Mouse (Mus musculus) embryonic facial prominence, embryonic 15.5 days (tissue): ENCODE data around the gene Aspdh. TPM values are rescaled to one million over a fixed set of nuclear protein-coding genes. Genes with fewer than 3 reads are reported as not detected.

Source experiments
- ATAC-seq: fragments of 200-750 bp; cut with Nextera tagmentation; 2 replicates; pipeline ENCODE4 v1.8.0; 2017; ENCODE audit warnings: low read depth, moderate TSS enrichment; ENCODE audit not compliant: insufficient number of reproducible peaks, low FRiP score, low TSS enrichment
- H3K27ac ChIP-seq: fragments of 300-500 bp; sonication (generic); replicated peaks from 2 replicates; pipeline ENCODE4 v1.5.1; 2015; ENCODE audit warnings: mild to moderate bottlenecking, inconsistent platforms
- H3K27me3 ChIP-seq: fragments of 300-500 bp; sonication (generic); 2 replicates; pipeline ENCODE4 v1.6.1; 2015; ENCODE audit warnings: inconsistent platforms
- H3K36me3 ChIP-seq: fragments of 300-500 bp; sonication (generic); 2 replicates; pipeline ENCODE4 v1.6.1; 2015; ENCODE audit warnings: mild to moderate bottlenecking, inconsistent platforms
- H3K4me1 ChIP-seq: fragments of 300-500 bp; sonication (generic); 2 replicates; pipeline ENCODE4 v1.6.1; 2015; ENCODE audit warnings: inconsistent platforms
- H3K4me2 ChIP-seq: fragments of 300-500 bp; sonication (generic); replicated peaks from 2 replicates; pipeline ENCODE4 v1.6.1; 2015; ENCODE audit warnings: mild to moderate bottlenecking, inconsistent platforms
- H3K4me3 ChIP-seq: fragments of 300-500 bp; sonication (generic); replicated peaks from 2 replicates; pipeline ENCODE4 v1.5.1; 2015; ENCODE audit warnings: mild to moderate bottlenecking, inconsistent platforms
- H3K9ac ChIP-seq: fragments of 300-500 bp; sonication (generic); 2 replicates; pipeline ENCODE4 v1.6.1; 2015; ENCODE audit warnings: inconsistent platforms
- H3K9me3 ChIP-seq: fragments of 300-500 bp; sonication (generic); replicated peaks from 2 replicates; pipeline ENCODE4 v1.6.1; 2016; ENCODE audit warnings: inconsistent platforms
- WGBS: fragments of 180-500 bp; shearing (Covaris S2); methylation state at CpG from one replicate; pipeline ENCODE4 v1.1.7; 2015; 5-methylcytosine and 5-hydroxymethylcytosine counted together
- polyA plus RNA-seq: library from polyadenylated mRNA; unstranded; fragments of >200 nt; fragmentation: Nextera tagmentation; extraction: Ambion mirVana; gene quantifications from 2 replicates; pipeline ENCODE4 v1.2.1, GENCODE M21; 2015

Aspdh gene
- polyA plus RNA-seq, 1 experiment from 2014 or later = 0.20 TPM

DNA sequence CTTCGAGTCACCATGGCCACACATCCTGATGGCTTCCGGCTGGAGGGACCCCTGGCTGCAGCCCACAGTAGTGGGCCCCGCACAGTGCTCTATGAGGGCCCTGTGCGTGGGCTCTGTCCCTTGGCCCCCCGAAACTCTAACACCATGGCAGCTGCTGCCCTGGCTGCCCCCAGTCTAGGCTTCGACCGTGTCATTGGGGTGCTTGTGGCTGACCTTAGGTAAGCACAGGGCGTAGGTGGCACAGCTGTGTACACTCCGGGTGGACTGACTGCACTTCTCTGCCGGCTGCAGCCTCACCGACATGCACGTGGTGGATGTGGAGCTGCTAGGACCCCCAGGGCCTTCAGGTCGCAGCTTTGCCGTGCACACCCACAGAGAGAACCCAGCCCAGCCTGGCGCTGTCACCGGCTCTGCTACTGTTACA is 1.7 kb downstream of the Aspdh start:
- Histone ChIP-seq H3K9ac (no peak overlapping the region), H3K4me1 (peaks cover 28% of the 10 kb centered on the region), H3K27ac (no peak overlapping the region), H3K27me3 (peaks cover 27% of the 10 kb centered on the region), H3K4me3 (peak overlapping the region; percentile 86; the same call in 1 of the 2 replicates), H3K9me3 (no peaks in the 10 kb centered on the region), H3K36me3 (peaks cover 4% of the 10 kb centered on the region; the same call in 1 of the 2 replicates), H3K4me2 (peak overlapping the region; percentile 61)
- 84% methylated on average over 16 of the region's 16 CpGs for WGBS
- ATAC-seq = no peak

DNA sequence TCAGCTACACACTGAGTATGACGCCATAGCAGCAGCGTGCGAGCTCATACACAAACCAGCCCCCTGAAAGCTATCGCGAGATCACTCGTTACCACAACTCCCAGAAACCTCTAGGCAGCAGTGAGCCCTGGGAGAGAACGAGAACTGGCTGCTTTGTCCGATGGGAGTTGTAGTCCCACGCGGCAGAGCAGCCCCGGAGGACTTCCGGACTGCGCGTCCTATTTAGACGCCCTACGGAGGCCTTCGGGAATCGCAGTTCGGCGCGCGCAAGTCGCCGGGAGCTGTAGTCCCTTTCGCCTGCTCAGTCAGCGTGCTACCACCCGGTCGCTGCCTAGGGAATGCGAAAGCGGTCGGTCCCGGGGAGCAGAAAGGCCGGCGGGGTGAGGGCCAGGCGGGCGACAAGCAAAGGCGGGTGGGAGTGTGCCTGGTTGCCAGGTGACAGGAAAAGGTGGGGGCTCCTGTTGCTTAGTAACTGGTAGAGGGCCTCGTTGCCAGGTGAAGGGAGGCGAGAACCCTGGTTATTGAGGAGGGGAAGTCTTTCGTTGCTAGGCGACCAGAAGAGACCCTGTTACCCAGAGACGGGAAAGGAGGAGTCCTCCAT is 2.7 kb downstream of the Aspdh start, which contains the start of gene Josd2:
TSS of gene Josd2 (plus strand) at position 170 of the 601 bp plus-strand sequence.
- H3K4me2 ChIP-seq = peak within 1 kb of the TSS; percentile 61
- under 1% methylated on average over 42 of the region's 42 CpGs for WGBS
- H3K27me3 ChIP-seq = peaks cover 17% of the 10 kb centered on the region
- peaks cover 4% of the 10 kb centered on the region; the same call in 1 of the 2 replicates for H3K36me3 ChIP-seq
- ATAC-seq = peak; percentile 92
- H3K4me3 ChIP-seq = peak within 1 kb of the TSS; percentile 86
- H3K9me3 ChIP-seq = no peaks in the 10 kb centered on the region
- peak within 1 kb of the TSS; percentile 82 for H3K9ac ChIP-seq
- H3K27ac ChIP-seq = peak within 1 kb of the TSS; percentile 85
- peaks cover 31% of the 10 kb centered on the region for H3K4me1 ChIP-seq

DNA sequence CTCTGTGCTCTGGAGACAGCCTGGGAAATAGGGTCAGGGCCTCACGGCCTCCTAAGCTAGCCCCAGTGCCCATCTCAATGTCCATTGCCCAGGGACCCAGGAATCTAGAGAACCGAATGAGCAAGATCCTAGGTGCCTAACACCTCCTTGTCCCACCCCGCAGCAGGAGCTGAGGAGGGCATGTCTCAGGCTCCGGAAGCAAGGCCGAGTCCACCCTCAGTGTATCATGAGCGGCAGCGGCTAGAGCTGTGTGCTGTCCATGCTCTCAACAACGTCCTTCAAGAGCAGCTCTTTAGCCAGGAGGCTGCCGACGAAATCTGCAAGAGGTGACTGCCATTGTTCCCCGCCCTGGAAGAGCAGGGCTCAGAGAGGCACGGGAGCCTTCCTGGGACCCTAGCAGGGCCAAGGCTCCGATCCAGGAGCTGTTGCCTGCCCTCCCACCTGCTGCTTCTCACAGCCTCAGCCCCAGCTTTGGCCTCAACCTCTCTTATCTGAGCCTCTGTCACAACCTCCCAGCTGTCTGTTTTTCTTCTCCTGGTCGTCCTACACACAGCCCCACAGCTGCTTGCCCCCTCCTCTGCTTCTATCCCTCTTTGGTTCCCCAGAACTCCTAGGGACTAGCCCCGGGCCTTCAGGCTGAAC is 3.6 kb downstream of the Aspdh start:
- H3K36me3 ChIP-seq = peaks cover 4% of the 10 kb centered on the region; the same call in 1 of the 2 replicates
- H3K4me2 ChIP-seq = peak overlapping the region; percentile 61
- no peak for ATAC-seq
- peak overlapping the region; percentile 82 for H3K9ac ChIP-seq
- H3K4me3 ChIP-seq = peak overlapping the region; percentile 86
- H3K27ac ChIP-seq = no peak overlapping the region
- H3K27me3 ChIP-seq = peaks cover 12% of the 10 kb centered on the region
- H3K9me3 ChIP-seq = no peaks in the 10 kb centered on the region
- 63% methylated on average over 15 of the region's 15 CpGs for WGBS
- H3K4me1 ChIP-seq = peaks cover 36% of the 10 kb centered on the region

DNA sequence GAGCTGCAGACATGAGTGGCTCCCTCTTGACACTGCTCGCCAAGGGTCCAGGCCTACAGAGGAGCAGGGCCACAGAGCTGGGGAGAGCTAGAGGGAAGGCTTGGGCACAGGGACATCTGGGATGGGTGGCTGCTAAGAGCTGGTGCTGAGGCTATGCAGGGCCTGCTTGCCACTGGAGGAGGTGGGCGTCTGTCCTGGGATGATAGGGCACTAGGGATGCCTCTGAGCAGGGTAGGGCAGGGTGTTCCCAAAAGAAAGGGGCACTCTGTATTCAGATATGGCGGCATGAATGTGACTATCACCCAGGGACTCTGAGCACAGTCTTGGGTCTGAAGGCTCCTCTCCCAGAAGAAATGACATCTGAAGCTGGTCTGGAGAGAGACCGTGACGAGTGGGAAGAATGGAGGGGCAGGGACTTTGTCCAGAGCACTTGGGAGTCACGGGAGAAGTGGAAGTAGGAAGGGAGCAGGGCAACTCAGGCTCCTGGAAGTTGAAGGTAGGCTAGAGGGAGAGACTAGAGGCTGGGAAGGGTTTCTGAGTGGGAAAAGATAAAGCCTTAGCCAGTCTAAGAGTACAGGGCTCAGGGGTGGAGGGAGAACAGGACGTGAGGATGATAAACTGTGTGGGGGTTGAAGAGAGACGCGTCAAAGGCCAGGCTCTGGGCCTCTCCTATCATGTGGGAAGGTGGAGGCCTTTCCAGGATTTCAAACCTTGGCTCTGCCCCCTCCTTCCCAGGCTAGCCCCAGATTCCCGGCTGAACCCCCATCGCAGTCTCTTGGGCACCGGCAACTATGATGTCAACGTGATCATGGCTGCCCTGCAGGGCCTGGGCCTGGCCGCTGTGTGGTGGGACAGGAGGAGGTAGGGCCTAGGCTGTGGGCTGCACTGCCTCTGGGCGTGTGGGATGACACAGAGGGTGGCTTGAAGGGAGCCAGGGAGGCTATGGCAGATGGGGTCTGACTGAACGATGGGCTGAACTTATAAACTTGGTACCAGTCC is 4.8 kb downstream of the Aspdh start:
- H3K36me3 ChIP-seq = peaks cover 4% of the 10 kb centered on the region; the same call in 1 of the 2 replicates
- H3K9ac ChIP-seq = no peak overlapping the region
- no peak overlapping the region for H3K4me3 ChIP-seq
- 89% methylated on average over 16 of the region's 16 CpGs for WGBS
- peaks cover 43% of the 10 kb centered on the region for H3K4me1 ChIP-seq
- H3K27me3 ChIP-seq = peaks cover 11% of the 10 kb centered on the region
- H3K9me3 ChIP-seq = no peaks in the 10 kb centered on the region
- no peak for ATAC-seq
- H3K4me2 ChIP-seq = no peak overlapping the region
- no peak overlapping the region for H3K27ac ChIP-seq

DNA sequence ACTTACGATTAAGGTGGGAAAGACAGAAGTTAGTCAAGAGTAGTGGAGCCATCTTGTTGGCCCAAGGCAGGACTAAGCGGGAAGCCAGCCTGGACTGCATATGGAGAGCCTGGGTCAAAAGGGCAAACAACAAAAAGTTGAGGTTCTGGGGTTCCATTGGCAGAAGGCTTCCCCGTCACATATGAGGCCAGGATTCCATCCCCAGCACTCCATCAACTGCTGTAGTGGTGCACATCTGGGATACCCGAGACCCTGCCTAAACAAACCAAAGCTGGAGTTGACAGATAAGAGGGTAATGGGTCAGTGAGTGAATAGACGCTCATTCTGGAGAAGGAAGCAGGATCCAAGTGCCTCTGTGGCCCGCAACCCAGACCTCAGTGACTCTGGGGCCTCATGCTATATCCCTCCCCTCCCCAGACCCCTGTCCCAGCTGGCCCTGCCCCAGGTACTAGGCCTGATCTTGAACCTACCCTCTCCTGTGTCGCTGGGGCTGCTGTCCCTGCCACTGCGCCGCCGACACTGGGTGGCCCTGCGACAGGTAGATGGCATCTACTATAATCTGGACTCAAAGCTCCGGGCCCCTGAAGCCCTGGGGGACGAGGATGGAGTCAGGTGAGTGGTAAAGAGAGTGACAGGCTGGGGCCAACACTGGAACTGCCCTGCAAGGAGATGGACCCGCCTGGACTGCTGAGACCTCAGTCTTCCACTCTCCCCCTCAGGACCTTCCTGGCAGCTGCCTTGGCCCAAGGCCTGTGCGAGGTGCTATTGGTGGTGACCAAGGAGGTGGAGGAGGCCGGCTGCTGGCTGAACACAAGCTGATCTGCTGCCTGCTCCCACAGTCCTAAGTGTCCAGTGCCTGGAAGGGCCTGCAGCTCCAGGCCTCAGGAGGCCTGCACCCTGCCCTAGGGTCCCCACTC is 5.8 kb downstream of the Aspdh start:
- Histone ChIP-seq H3K9me3 (no peaks in the 10 kb centered on the region), H3K36me3 (peaks cover 4% of the 10 kb centered on the region; the same call in 1 of the 2 replicates), H3K4me3 (no peak overlapping the region), H3K4me2 (no peak overlapping the region), H3K27ac (peak overlapping the region; percentile 8; the same call in 1 of the 2 replicates), H3K9ac (no peak overlapping the region), H3K27me3 (peaks cover 19% of the 10 kb centered on the region), H3K4me1 (peaks cover 47% of the 10 kb centered on the region)
- 80% methylated on average over 16 of the region's 16 CpGs for WGBS
- no peak for ATAC-seq

DNA sequence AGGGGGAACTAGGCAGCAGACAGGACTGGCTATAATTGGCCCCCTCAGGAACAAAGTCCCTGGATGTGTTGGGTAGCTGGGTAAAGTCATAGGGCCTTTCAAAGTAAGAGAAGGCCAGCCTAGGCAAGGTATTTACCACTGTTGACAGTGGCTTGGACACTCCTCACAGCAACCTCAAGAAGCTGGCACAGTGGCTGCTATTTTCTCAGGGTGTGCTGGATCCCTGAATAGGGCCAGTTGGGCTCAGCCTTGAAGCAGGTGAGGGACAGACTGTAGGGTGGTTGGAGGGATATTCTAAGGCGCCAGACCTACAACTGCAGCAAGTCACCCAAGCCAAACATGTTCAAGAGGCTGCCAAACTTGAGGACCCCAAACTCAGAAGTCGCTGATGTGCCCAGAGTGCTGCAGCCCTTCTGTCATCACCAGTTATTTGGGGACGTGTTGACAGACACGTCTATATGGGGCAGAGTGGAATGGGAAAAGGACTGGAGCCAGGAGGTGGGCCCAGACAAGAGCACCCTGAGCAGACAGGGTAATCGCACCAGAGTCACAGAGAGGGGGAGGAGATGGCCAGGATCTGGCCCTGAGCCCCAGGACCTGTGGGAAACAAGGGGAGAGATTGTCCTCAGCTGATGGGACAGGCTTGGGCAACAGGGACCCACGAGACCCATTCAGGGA is 6.8 kb downstream of the Aspdh start:
- peaks cover 4% of the 10 kb centered on the region; the same call in 1 of the 2 replicates for H3K36me3 ChIP-seq
- 29% methylated on average over 6 of the region's 6 CpGs for WGBS
- peak overlapping the region; percentile 51; the same call in 1 of the 2 replicates for H3K27ac ChIP-seq
- no peak overlapping the region for H3K4me2 ChIP-seq
- no peak overlapping the region for H3K4me3 ChIP-seq
- peak; percentile 12; the same call in 1 of the 2 replicates for ATAC-seq
- peaks cover 45% of the 10 kb centered on the region for H3K4me1 ChIP-seq
- no peaks in the 10 kb centered on the region for H3K9me3 ChIP-seq
- H3K27me3 ChIP-seq = peaks cover 24% of the 10 kb centered on the region
- H3K9ac ChIP-seq = no peak overlapping the region

DNA sequence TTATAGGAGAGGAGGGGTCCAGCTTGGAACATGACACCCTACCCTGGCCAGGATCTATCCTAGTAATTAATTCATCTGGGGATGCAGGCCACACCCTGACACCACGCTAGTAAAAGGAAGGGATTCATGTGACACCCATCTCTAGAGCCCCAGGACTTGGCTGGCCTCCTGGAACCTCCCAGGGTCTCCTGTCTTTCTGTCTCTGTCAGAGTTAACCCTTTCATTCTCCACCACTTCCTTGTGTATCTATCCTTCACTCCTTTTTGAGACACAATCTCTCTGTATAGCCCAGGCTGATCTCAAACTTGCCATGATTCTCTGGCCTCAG is 7.3 kb downstream of the Aspdh start:
- Histone ChIP-seq H3K4me3 (no peak overlapping the region), H3K27ac (peak overlapping the region; percentile 51; the same call in 1 of the 2 replicates), H3K4me2 (no peak overlapping the region), H3K4me1 (peaks cover 41% of the 10 kb centered on the region), H3K9me3 (no peaks in the 10 kb centered on the region), H3K9ac (no peak overlapping the region), H3K36me3 (peaks cover 4% of the 10 kb centered on the region; the same call in 1 of the 2 replicates), H3K27me3 (peaks cover 26% of the 10 kb centered on the region)
- WGBS = 0% methylated on average over 1 of the region's 1 CpGs
- peak; percentile 1; the same call in 1 of the 2 replicates for ATAC-seq

DNA sequence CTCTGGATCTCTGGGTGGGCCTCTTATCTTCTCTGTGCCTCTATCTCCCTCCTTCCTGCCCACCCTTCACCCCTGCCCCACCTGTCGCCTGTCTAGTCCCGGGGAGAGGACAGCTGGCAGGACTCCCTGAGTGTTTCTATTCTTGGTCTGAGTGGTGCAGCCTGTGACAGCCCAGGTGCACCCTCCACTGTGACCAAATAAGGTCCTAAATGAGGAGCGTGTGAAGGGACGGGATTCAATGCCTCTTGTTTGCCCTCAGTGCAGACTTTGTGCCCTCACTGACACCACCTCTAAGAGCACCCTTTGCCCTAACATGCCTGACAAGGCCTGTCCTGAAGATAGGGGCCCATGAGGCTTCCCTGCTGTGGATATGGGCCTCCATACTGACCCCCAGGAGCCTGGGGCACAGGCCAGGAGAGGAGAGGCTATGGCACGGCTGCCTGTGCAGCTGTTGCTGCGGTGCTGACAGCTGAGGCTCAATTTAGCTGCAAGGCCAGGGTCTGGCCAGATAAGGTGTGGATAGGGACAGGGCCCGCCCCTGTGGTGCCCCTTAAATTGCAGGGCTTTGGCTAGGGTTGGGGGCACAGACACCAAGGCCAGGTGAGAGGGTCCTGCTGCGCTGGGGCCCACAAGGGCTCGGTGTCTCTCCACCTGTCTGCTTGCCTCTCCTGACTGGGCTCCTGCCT is 7.9 kb downstream of the Aspdh start:
- no peak overlapping the region for H3K9ac ChIP-seq
- H3K4me3 ChIP-seq = no peak overlapping the region
- H3K4me2 ChIP-seq = no peak overlapping the region
- peak overlapping the region; percentile 25; the same call in 1 of the 2 replicates for H3K27ac ChIP-seq
- ATAC-seq = peak; percentile 39
- H3K27me3 ChIP-seq = peaks cover 26% of the 10 kb centered on the region
- WGBS = 42% methylated on average over 9 of the region's 9 CpGs
- H3K4me1 ChIP-seq = peaks cover 41% of the 10 kb centered on the region
- no peaks in the 10 kb centered on the region for H3K9me3 ChIP-seq
- peaks cover 4% of the 10 kb centered on the region; the same call in 1 of the 2 replicates for H3K36me3 ChIP-seq

DNA sequence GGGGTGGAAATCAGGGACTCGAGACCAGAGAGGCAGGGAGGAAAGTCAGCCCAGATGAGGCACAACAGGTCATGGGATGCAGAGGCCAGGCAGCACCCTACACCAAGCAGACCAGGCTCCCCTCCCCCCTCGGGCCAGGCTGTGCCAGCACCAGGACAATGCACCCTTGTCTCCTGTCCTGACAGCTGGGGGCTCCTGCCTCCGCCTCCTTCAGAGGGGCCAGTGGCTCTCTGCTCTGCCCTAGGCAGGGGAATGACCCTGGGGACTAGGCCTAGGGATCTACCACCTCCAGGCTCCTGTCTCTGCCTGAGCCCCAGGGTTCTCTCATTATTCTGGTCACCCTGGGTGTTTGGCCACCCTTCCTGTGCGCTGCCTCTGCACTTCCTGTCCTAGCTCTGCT is 9.2 kb downstream of the Aspdh start:
- H3K4me2 ChIP-seq = 0 out of 2 replicates have a peak overlapping the region, but pooled peaks have one; percentile 10
- ATAC-seq = peak; percentile 55; the same call in 1 of the 2 replicates
- H3K4me1 ChIP-seq = peaks cover 29% of the 10 kb centered on the region
- H3K27me3 ChIP-seq = peaks cover 29% of the 10 kb centered on the region
- 0 out of 2 replicates have a peak overlapping the region, but pooled peaks have one; percentile 6 for H3K4me3 ChIP-seq
- H3K9ac ChIP-seq = no peak overlapping the region
- WGBS = 11% methylated on average over 4 of the region's 4 CpGs
- H3K36me3 ChIP-seq = peaks cover 3% of the 10 kb centered on the region; the same call in 1 of the 2 replicates
- peak overlapping the region; percentile 28; the same call in 1 of the 2 replicates for H3K27ac ChIP-seq
- no peaks in the 10 kb centered on the region for H3K9me3 ChIP-seq
